Mouse (Mus musculus): ENCODE data around the gene Sfpq.

DNA sequence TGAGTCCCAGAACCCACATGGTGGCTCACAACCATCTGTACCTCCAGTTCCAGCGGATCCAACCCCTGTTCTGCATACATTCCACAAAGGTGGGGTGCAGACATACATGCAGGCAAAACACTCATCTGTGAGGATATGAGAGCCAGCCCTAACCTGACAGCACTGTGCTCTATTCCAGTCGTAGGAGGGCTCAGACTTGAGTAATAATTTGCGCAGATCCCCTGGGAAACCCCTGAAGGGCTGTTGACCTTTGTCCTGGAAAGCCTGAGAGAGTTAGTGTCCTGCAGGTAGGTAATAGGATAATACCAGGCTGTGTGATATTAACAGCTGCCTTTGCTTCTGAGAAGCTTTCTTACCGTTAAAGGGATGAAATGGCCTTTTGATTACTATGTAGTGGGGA is 32.6 kb upstream of the Sfpq start:
- no peak for TF ChIP-seq CTCF (IDR thresholded peaks at IDR 0.05; ENCODE audit: insufficient read depth, low read length)
- TF ChIP-seq POLR2A (IDR thresholded peaks at IDR 0.05; ENCODE audit: borderline replicate concordance, extremely low read depth, low read depth, low read length): no peak

Measured in lung, adult 2 months (tissue).